Mouse (Mus musculus): ENCODE data around the gene Slc30a7.

Slc30a7 gene

DNA sequence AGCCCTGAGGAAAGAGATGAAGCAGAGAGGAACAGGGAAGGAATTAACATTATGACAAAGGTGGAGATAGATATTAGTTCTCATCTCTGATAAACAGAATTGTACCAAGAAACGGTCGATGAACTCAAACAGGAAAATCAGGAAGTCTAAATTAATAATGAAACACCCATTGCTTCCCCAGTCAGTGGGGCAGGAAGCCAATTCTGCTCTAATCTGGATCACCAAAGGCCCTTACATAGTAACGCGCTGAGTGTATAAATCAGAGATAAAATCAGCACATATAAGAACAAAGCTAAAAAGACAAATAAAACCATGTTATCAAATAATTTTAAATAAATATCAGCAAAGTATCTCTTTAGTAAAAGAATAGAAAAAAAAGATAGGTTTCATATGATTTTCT is 15.1 kb downstream of the Slc30a7 start:
- no peak for DNase-seq (ENCODE audit: low spot score in 2 of 2)

DNA sequence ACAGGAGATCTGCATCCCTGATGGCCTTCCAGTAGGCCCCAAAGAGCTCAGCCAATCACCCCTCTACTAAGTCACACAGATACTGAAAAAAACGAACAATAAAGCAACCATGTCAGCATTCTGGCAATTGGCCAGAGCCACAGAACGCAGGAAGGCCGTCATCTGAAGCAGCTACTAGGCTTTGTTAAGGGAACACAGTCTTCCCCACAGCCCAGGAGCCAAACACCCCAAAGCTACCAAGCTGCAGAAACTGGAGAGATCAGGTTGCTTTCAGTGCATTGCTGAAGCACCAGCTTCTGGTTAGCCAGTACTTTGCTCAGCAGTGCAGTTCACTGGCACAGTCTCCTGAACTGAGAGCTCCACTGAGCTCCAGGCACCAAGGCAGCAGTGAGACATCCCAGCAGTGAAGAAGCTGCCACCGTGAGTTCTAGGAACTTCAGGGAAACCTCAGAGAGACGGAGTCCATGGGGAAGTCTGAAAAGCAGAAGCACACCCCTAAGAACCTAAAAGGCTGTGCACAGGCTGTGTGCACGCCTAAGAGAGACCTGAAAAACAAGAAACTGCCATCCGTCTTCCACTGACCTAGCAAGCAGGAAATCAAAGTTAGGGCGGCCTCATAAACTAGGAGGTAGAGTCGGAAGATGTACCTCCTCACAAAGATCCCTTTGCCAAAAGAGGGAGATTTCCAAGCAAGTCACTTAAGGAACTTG is 21.9 kb downstream of the Slc30a7 start:
- DNase-seq (ENCODE audit: low spot score in 2 of 2) = no peak

DNA sequence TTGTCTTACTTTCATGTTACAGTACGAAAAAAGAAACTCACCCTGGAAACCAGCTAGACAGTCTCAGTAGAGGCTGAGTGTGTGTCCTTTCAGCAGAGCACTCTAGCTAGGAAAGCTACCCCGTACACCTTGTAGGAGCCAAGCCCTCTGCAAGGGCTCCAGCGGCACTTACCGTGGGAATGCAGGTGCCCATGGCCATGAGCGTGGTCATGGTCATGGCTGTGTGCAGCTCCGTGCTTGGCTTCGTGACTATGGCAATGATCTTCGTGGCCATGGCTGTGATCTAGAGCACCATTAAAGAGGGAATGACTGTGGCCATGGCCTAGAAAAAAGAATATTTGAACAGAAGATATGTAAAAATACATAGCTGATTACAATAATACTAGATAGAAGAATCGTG is 22.6 kb downstream of the Slc30a7 start:
- DNase-seq (ENCODE audit: low spot score in 2 of 2) = no peak

DNA sequence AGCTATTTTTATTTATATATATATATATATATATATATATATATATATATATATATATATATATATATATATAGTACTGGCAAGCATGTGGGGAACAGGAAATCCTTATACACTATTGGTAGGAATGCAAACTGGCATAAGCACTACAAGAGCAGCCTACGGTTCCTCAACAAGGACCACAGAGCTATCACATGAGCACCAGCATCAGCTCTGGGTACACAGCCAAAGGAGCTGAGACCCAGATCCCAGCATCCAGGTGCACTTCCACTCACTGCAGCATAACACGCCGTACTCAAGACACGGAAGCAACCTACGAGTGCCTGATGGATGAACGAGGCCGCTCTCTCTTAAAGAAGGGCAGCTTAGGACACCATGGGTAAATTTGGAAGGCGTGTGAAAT is 24.0 kb downstream of the Slc30a7 start:
- DNase-seq (ENCODE audit: low spot score in 2 of 2) = no peak

DNA sequence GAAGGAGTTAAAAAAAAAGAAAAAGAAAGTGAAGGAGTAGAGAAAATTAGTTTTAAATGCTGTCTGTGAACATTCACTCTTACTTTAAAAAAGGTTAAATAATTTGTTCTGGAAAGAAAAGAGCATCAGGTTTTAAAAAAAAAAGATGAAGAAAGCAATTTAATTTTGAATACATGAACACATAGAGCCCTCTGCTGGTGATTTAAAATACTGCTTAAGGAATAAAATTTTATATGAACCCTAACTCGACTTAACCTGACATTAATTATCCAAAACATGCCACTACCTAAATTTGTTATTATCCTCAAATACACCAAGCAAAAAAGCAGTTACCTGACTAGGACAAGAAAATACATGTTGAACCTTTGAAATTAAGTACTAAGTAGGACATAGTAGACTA is 28.2 kb downstream of the Slc30a7 start:
- DNase-seq (ENCODE audit: low spot score in 2 of 2) = no peak

DNA sequence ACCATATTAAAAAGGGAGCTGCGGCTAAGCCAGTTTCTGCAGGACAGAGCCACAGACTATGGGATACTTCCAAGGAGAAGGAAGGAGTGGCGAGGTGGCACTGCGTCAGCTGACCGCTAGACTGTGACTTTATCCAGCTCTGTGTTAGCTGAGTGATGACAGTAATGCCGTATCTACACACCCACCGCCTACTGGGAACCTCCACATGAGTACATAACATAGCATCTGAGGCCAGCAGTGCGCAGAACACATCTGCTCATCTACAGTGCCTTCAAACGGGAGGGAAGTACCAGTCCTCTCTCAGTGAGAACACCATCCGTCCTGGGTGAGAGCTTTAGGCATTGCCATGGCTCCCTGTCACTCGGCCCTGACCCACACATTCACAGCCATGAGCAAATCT is 32.2 kb downstream of the Slc30a7 start:
- DNase-seq (ENCODE audit: low spot score in 2 of 2) = no peak

DNA sequence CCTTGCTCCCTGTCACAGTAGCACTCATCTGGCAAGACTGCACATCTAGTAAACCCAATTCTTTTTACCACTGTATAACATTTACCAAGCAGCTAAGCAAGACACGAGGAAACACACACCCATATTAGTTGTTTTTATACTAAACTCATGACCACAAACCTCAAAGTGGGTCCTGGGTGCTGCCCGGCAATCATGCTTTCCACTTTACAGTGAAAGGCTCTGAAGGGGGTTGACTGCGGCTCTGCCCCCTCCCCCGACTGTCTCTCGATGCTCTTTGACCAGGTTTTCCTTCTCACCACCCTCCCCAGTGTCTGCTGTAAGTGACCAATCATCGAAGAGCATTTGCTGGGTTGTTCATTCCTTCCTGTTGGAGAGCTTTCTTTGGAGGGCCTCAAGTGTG is 33.0 kb downstream of the Slc30a7 start:
- peak; percentile 51 to 53 for DNase-seq (ENCODE audit: low spot score in 2 of 2)

DNA sequence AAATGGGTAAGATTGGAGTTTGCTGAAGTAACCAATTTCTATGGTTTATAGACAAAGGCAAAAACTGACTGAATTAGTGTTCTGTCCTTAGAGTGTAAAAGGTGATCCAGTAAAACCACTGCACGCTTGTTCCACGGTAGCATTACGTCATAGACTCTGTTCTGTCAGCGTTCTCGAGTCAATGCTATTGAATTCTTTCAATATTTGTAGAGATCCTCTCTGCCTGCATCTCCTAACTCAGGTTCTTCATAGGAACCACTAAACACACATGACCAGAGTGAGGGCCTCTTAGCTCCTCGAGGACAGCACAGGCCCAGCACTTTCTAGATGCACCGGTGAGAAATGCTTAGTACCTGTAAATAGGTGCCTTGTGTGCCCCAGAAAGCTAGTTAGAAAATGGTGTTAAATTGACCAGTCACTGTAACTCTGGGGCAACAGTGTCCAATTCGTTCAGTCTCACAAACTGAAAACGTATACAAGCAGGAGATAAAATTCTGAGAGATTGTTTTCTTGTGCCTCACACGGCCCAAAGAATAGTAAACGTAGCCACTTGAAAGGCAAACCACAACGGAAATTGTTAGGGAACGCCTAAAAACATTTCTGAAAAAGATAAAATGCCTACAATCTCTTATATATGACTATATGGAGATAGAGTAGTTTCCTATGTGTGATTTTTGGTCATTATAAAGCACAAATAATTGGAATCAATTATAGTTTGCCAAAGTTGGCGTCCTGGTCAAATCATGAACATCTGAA is 35.1 kb downstream of the Slc30a7 start:
- DNase-seq (ENCODE audit: low spot score in 2 of 2) = no peak

DNA sequence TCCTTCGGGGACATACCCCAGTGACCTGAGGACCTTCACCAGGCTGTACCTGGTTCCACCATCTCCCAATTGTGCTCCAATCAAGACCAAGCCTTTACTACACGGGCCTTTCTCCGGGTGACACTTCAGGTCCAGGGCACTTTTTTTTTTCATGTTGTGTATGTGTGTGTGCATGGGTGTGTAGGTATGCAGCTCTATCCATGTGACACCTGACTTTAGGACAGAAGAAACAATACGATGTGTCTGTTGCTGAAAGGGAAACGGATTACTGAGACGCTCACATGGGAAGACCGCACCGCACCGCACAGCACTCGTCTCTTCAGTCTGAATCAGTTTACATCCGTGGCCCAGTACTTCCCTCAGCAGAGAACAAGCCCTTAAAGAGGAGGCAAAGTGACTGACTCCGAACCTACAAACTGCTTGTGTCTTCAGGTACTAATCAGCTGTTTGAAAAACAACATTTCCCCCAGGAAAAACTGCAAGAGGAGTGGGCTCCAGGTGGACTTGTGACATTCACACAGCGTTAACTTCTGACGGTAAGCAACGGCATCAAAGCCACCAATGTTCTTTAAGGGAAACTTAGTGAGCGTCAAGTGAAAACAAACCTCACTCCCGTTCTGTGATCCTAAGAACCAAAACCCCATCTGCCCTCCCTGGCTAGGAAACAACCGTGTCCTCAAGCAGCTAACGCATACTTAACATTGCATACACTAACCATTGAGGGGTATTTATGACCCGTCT is 36.0 kb downstream of the Slc30a7 start:
- DNase-seq (ENCODE audit: low spot score in 2 of 2) = no peak

DNA sequence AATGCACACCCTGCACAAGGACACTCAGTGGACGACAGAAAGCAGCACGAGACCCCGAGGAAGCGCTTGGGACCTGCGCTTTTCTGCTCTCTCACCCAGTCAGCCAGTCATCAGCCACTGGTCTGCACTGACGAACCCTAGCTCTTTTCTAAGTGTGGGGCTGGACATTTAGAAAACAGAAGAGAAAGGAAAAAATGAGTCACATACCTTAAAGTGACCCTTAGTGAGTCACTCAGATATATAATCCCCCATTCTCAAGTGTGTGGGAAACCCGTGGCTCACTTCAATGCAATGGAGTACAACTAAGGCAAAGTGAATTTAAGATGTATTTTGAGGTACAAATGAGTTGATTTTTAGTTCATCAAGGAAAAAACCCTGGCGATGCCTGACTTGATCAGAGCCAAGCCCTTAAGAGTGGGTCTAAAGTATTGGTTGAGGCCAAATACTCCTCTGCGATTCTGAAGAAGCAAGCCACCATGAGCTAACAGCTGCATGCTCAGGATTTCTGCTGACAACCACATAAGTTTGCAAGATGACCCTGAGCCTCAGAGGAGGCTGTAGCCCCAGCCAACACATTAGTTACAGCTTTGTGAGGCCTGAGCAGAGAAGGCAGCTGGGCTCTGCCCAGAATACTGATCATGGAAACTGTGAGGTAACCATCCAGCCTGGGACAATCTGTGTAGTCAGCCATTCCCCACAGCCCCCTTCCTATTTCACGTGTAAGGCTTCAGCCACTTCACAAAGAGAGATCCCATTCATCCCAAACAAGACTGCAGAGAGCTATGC is 38.3 kb downstream of the Slc30a7 start:
- DNase-seq (ENCODE audit: low spot score in 2 of 2) = no peak

DNA sequence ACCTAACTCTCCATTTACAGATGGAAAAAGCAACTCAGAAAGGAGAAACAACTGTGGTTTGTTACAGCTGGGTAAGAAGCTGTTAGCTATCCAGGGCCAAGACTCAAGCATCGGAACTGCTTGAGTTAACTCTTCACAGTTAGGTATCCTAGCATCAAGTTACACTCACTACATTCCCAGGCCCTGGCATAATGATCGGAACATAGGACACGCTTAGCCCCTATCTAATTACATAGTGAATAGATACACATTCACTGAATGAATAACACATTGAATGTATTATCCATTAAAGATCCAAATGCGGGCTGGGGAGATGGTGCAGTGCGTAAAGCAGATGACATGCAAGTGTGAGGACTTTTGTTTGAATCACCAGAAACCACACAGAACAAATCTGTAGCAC is 43.1 kb downstream of the Slc30a7 start:
- no peak for DNase-seq (ENCODE audit: low spot score in 2 of 2)

DNA sequence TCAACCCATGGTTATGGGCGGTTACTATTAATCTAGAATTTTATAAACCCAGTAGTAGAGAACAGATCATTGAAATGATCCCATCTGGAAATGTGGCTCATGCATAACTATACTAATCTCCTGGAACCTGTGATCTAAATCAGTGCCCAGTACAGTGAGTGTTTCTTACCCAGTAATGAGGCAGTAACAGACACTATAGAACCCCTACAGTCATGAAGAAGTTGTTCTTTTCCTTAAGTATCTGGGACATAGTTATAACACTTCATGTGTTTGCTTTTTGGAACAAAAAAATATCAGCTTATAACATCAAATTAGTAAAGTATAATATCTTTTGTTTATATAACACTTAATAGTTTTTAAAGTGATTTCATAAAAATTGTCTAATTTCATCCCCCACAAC is 43.6 kb downstream of the Slc30a7 start:
- no peak for DNase-seq (ENCODE audit: low spot score in 2 of 2)

DNA sequence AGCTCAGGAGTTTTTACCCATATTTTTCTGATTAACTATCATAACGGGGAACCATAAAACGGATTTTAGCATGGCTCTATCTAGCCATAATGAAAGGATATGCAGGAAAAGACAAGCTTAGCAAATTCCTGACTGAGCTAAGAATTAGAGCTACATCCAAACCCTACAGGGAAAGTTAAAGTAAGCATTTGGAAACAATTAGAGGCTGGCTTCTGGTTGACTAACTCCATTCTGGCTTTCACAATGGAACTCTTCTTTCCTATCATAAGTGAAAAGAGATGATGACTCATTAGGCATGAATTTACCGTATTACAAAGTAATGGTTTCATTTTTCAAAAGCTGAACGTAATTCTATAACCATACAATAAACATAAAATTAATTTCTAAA is 45.2 kb downstream of the Slc30a7 start:
- no peak for DNase-seq (ENCODE audit: low spot score in 2 of 2)

DNA sequence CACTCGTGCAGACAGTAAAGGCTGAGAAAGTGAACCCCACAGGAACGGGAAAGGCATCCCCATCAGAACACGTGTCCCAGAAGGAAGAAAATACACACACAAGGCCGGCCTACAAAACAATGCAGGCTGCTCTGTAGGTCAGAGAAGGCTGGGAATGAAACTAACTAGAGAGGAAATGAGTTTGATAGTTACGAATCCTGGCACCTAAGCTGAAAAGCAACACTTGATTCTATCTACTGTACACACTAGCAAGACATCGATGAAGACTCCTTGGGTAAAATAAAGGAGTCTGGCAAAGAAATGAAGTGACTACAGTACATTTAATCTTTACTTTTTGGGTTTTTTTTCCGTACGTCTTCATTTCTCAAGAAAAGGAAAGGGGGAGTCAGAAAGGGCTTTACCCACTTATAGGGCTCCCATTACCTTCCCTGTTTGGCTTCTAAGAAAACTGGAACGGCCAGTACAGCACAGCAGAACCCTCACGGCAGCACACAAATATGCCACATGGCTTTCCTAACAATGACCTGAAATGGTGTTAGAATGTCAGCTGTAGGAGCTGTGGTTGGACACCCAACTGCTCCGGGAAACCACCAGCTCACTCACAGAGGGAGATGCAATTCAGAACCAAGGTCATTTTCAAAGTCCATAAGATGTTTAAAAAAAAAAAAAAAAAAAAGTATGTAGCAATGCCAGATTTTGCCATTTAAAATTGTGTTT is 45.7 kb downstream of the Slc30a7 start:
- no peak for DNase-seq (ENCODE audit: low spot score in 2 of 2)

DNA sequence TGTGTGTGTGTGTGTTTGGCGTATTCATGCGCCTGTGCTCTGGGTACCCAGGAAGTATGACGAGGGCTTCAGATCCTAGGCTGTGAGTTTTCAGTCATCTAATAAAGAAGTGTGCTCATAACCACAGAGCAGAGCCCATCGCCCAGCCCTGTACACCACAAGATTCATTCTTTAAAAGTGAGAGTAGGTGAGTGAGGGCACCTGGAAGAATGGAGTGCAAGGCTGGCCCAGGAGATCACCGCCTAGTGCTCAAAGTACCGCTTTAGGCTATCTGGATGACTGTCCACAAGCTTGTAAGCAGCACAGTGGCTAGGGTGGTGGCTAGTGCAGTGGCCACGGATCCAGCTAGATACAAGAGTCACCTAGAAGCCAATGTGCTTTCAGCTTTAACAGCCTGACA is 50.0 kb downstream of the Slc30a7 start:
- DNase-seq (ENCODE audit: low spot score in 2 of 2) = no peak

DNA sequence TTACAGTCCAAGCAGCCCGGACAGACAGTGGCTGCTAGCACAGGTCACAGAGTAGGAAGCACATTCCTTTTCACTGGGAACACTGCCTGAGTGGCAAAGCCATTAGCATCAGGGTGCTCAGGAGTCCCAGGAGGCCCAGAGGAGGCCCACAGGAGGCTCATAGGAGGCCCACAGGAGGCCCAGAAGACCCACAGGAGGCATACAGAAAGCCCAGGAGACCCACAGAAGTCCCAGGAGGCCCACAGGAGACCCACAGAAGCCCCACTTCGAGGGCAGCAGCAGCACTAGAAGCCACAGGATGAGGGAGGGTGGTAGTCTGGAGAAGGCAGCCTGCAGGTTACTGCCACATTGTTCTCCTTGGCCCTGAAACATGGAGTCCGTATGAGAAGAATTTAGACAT is 54.1 kb downstream of the Slc30a7 start:
- no peak for DNase-seq (ENCODE audit: low spot score in 2 of 2)

DNA sequence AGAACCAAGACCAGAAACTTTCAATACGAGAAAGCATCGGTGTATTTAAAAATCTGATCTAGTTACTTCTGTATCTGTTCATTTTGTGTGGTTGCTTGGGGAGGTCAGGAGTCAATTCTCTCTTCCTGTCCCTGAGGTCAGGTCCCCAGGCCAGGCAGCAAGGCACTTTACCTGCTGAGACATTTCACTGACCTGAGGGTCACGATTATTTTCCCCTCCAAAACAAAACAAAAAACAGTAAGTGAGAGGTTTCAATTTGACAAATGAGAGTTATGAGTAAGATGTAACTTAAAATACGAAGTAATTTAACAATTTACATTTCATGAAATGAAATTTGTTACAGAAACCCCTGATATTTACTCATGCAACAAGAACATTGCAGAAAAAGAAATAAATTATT is 54.9 kb downstream of the Slc30a7 start:
- no peak for DNase-seq (ENCODE audit: low spot score in 2 of 2)

DNA sequence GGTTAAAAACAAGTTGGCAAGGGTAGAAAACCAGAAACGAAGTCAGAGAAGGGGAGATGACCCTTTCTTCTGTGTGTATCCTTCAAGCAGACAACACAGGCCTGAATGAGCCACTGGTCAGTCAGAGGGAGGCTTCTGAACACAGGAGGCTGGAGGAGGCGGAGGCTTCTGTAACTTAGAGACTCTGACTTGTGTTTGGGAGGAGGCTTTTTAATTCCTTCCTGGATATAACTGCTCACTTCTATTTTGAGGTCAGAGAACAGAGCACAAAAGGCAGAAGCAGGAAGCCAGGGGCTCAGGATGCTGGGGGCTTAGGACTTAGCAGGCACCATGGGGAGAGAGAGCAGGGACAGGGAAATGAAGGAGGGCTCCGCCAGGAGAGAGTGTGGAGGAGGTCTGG is 56.0 kb downstream of the Slc30a7 start:
- no peak for DNase-seq (ENCODE audit: low spot score in 2 of 2)

DNA sequence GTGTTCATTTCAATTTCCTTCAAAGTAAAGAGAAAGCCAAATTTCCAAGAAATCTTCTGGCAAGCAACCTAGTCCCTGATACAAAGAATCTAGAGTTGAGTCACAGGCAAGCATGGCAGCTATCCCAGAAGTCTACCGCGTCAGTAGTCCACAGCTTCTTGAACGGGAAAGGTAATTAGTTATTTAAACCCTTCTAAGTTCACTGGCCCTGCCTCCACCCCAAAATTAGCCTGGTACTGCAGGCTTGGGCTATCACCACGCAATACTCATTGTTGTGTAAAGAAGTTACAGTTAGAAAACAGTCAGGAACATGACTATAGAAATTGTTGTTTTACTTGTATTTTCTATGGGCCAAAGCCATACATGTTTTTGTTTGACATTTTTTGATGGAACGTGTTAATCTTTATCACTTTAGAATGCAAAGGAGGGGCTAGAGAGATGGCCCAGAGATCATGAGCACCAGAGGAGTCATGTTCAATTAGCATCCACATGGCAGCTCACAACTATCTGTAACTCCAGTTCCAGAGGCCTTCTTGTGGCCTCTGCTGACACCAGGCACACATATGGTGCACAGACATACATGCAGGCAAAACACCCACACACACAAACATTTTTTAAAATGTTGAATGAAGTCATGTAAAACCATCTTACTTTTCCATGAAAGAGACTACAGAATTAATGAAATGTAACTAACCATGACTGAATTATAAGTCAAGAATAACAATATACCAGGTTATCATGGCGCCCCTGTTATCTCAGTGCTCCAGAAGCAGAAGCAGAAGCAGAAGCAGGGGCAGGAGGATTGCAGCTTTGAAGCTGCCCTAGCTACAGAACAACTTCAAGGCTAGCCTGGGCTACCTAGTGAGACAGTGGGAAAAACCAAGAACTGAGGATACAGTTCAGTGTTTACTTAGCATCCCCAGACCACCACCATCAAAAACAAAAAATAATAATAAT is 57.0 kb downstream of the Slc30a7 start:
- no peak for DNase-seq (ENCODE audit: low spot score in 2 of 2)

DNA sequence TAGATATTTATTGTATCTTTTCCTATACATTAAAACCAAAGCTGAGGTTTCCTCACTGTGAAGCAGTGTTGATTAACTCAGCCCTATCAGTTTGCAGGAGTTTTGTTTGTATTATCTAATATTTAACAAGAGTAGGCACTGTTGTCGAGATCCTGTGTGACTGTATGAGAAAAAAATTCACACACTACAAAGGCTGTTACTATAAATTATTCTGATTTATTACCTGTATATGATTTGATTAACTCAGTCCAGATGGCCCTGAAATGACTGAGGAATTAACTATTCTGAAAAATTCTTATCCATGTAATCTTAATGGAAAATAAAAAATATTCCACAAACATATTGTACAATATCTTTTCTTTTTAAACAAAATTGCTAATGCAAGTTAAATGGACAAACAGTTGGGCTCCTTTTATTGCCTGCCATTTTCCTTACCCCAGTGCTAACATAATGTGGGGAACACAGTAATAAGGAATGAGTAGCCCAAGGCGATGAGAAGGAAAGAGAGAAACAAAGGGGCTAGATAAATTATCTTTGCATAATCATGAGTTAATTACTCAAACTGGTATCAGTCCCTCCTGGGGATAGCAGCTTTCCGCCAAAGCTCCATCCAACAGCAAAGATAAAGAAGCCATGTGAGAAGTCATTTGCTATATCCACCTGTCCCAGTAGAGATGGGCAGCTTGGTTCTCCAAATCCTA is 57.8 kb downstream of the Slc30a7 start:
- DNase-seq (ENCODE audit: low spot score in 2 of 2) = no peak

All from spleen, postnatal 36 days (tissue).